Mouse (Mus musculus) limb, embryonic 12.5 days (tissue): ENCODE measurements around the gene Slc39a2. TPM values are rescaled to one million over a fixed set of nuclear protein-coding genes. Genes with fewer than 3 reads are reported as not detected.

ENCODE experiments used
- ATAC-seq: fragments of 200-750 bp; cut with Nextera tagmentation; 2 replicates; pipeline ENCODE4 v1.8.0; 2017; ENCODE audit warnings: low read depth, moderate TSS enrichment; ENCODE audit not compliant: insufficient number of reproducible peaks, insufficient read depth, low FRiP score, low TSS enrichment
- H3K27ac ChIP-seq: fragments of 300-500 bp; sonication (generic); 2 replicates; pipeline ENCODE4 v1.5.1; 2016; ENCODE audit warnings: mild to moderate bottlenecking, moderate library complexity
- H3K27me3 ChIP-seq: fragments of 300-500 bp; sonication (generic); 2 replicates; pipeline ENCODE4 v1.6.1; 2016; ENCODE audit warnings: mild to moderate bottlenecking, moderate library complexity
- H3K36me3 ChIP-seq: fragments of 300-500 bp; sonication (generic); 2 replicates; pipeline ENCODE4 v1.6.1; 2016; ENCODE audit warnings: mild to moderate bottlenecking, moderate library complexity
- H3K4me1 ChIP-seq: fragments of 300-500 bp; sonication (generic); replicated peaks from 2 replicates; pipeline ENCODE4 v1.6.1; 2016
- H3K4me2 ChIP-seq: fragments of 300-500 bp; sonication (generic); 2 replicates; pipeline ENCODE4 v1.6.1; 2016; ENCODE audit warnings: mild to moderate bottlenecking, moderate library complexity
- H3K4me3 ChIP-seq: fragments of 300-500 bp; sonication (generic); replicated peaks from 2 replicates; pipeline ENCODE4 v1.5.1; 2016; ENCODE audit warnings: mild to moderate bottlenecking
- H3K9ac ChIP-seq: fragments of 300-500 bp; sonication (generic); replicated peaks from 2 replicates; pipeline ENCODE4 v1.6.1; 2016; ENCODE audit warnings: mild to moderate bottlenecking, moderate library complexity
- H3K9me3 ChIP-seq: fragments of 300-500 bp; sonication (generic); 2 replicates; pipeline ENCODE4 v1.6.1; 2016; ENCODE audit warnings: mild to moderate bottlenecking, moderate library complexity
- WGBS: fragments of 180-500 bp; shearing (Covaris S2); methylation state at CpG from one replicate; pipeline ENCODE4 v1.1.7; 2016; 5-methylcytosine and 5-hydroxymethylcytosine counted together
- polyA plus RNA-seq: library from polyadenylated mRNA; unstranded; fragments of >200 nt; fragmentation: Nextera tagmentation; extraction: Ambion mirVana; gene quantifications from 2 replicates; pipeline ENCODE4 v1.2.1, GENCODE M21; 2016

Gene Slc39a2
- polyA plus RNA-seq, 1 experiment from 2014 or later = 0.48 TPM

- Histone ChIP-seq H3K36me3 (no peaks in the 10 kb centered on the region), H3K4me1 (peaks cover 8% of the 10 kb centered on the region), H3K9me3 (peaks cover 8% of the 10 kb centered on the region; the same call in 1 of the 2 replicates), H3K27me3 (no peaks in the 10 kb centered on the region), H3K9ac (no peak overlapping the region; the same call in 1 of the 2 replicates), H3K27ac (no peak overlapping the region), H3K4me2 (no peak overlapping the region), H3K4me3 (no peak overlapping the region)
- no peak for ATAC-seq
- 62% methylated on average over 10 of the region's 10 CpGs for WGBS
Observed at GRCm38 (mm10) chr14:51932092-51933020, 39.7 kb downstream of the Slc39a2 start.

- no peak overlapping the region for H3K9ac ChIP-seq
- peaks cover 14% of the 10 kb centered on the region for H3K4me1 ChIP-seq
- ATAC-seq = no peak
- no peak overlapping the region for H3K27ac ChIP-seq
- no peak overlapping the region for H3K4me2 ChIP-seq
- 87% methylated on average over 9 of the region's 9 CpGs for WGBS
- H3K36me3 ChIP-seq = no peaks in the 10 kb centered on the region
- peaks cover 14% of the 10 kb centered on the region for H3K9me3 ChIP-seq
- H3K4me3 ChIP-seq = no peak overlapping the region
- H3K27me3 ChIP-seq = no peaks in the 10 kb centered on the region
Observed at GRCm38 (mm10) chr14:51939005-51939404, 46.3 kb downstream of the Slc39a2 start.

GRCm38 (mm10) chr14:51940944-51941560 is 48.4 kb downstream of the Slc39a2 start:
- Histone ChIP-seq H3K4me3 (no peak overlapping the region), H3K36me3 (no peaks in the 10 kb centered on the region), H3K4me1 (peaks cover 14% of the 10 kb centered on the region), H3K27ac (no peak overlapping the region), H3K4me2 (no peak overlapping the region), H3K9ac (no peak overlapping the region), H3K9me3 (peaks cover 7% of the 10 kb centered on the region; the same call in 1 of the 2 replicates), H3K27me3 (no peaks in the 10 kb centered on the region)
- 34% methylated on average over 8 of the region's 8 CpGs for WGBS
- ATAC-seq = no peak

GRCm38 (mm10) chr14:51941577-51941976 is 48.9 kb downstream of the Slc39a2 start:
- H3K27me3 ChIP-seq = no peaks in the 10 kb centered on the region
- H3K9ac ChIP-seq = no peak overlapping the region
- no peak overlapping the region for H3K4me3 ChIP-seq
- H3K4me2 ChIP-seq = no peak overlapping the region
- peaks cover 14% of the 10 kb centered on the region for H3K4me1 ChIP-seq
- peaks cover 7% of the 10 kb centered on the region; the same call in 1 of the 2 replicates for H3K9me3 ChIP-seq
- 70% methylated on average over 9 of the region's 9 CpGs for WGBS
- ATAC-seq = no peak
- no peak overlapping the region for H3K27ac ChIP-seq
- no peaks in the 10 kb centered on the region for H3K36me3 ChIP-seq

- no peak overlapping the region for H3K4me3 ChIP-seq
- H3K4me1 ChIP-seq = peaks cover 14% of the 10 kb centered on the region
- no peak overlapping the region for H3K27ac ChIP-seq
- 52% methylated on average over 7 of the region's 7 CpGs for WGBS
- no peak overlapping the region for H3K9ac ChIP-seq
- H3K4me2 ChIP-seq = no peak overlapping the region
- no peaks in the 10 kb centered on the region for H3K27me3 ChIP-seq
- H3K9me3 ChIP-seq = peaks cover 7% of the 10 kb centered on the region; the same call in 1 of the 2 replicates
- no peaks in the 10 kb centered on the region for H3K36me3 ChIP-seq
- no peak for ATAC-seq
Observed at GRCm38 (mm10) chr14:51942236-51942635, 49.5 kb downstream of the Slc39a2 start.

- Histone ChIP-seq H3K9ac (no peak overlapping the region), H3K4me1 (peaks cover 14% of the 10 kb centered on the region), H3K4me3 (no peak overlapping the region), H3K36me3 (no peaks in the 10 kb centered on the region), H3K27me3 (no peaks in the 10 kb centered on the region), H3K9me3 (peaks cover 3% of the 10 kb centered on the region; the same call in 1 of the 2 replicates), H3K27ac (no peak overlapping the region), H3K4me2 (no peak overlapping the region)
- 86% methylated on average over 6 of the region's 6 CpGs for WGBS
- no peak for ATAC-seq
Observed at GRCm38 (mm10) chr14:51943336-51943735, 50.6 kb downstream of the Slc39a2 start.

Other genes with a start within 250 kb of the Slc39a2 start
- not detected in 2 replicates for gene Gm17079, start 197.4 kb upstream of the Slc39a2 start, polyA plus RNA-seq
- not detected in 2 replicates for gene Gm5800, start 175.7 kb upstream of the Slc39a2 start, polyA plus RNA-seq
- gene Ang4, start 119.3 kb upstream of the Slc39a2 start, polyA plus RNA-seq = not detected in 2 replicates
- not detected in 2 replicates for gene AY358078, start 92.8 kb upstream of the Slc39a2 start, polyA plus RNA-seq
- gene Ear6, start 39.2 kb upstream of the Slc39a2 start, polyA plus RNA-seq = not detected in 2 replicates
- gene Mettl17, start 8.0 kb upstream of the Slc39a2 start, polyA plus RNA-seq = 59.9 and 64.0 TPM in 2 replicates
- 35.4 and 35.7 TPM in 2 replicates for gene Ndrg2, start 21.3 kb downstream of the Slc39a2 start, polyA plus RNA-seq
- not detected in 2 replicates for gene Tppp2, start 25.5 kb downstream of the Slc39a2 start, polyA plus RNA-seq
- gene Rnase13, start 29.9 kb downstream of the Slc39a2 start, polyA plus RNA-seq = not detected in 2 replicates
- gene Arhgef40, start 91.8 kb downstream of the Slc39a2 start, polyA plus RNA-seq = 241 and 253 TPM in 2 replicates
- 1.00 and 1.2 TPM in 2 replicates for gene Tmem253, start 122.8 kb downstream of the Slc39a2 start, polyA plus RNA-seq
- gene Zfp219, start 127.8 kb downstream of the Slc39a2 start, polyA plus RNA-seq = 51.7 and 60.9 TPM in 2 replicates
- gene Olfr221, start 149.6 kb downstream of the Slc39a2 start, polyA plus RNA-seq = not detected in 2 replicates
- 852 and 869 TPM in 2 replicates for gene Hnrnpc, start 211.1 kb downstream of the Slc39a2 start, polyA plus RNA-seq
- gene Rpgrip1, start 217.8 kb downstream of the Slc39a2 start, polyA plus RNA-seq = 72.7 and 84.1 TPM in 2 replicates